Mouse (Mus musculus) layer of hippocampus, postnatal 10 days (tissue): ENCODE results near the gene Angpt4. TPM values are rescaled to one million over a fixed set of nuclear protein-coding genes. Genes with fewer than 3 reads are reported as not detected.
A peak's percentile ranks its signal among the peaks of the same experiment; 100 is the strongest.

Source experiments
- DNase-seq, 2 experiments: peaks; one replicate each; pipeline ENCODE4 v3.0.0; 2021; ENCODE audit warnings: low spot score in 2 of 2
- total RNA-seq, 2 experiments: library from RNA; stranded (reverse); gene quantifications; 2 replicates each; pipeline ENCODE4 v1.2.3; 2021

Gene Angpt4
- total RNA-seq, 2 experiments from 2014 or later = not detected

DNA sequence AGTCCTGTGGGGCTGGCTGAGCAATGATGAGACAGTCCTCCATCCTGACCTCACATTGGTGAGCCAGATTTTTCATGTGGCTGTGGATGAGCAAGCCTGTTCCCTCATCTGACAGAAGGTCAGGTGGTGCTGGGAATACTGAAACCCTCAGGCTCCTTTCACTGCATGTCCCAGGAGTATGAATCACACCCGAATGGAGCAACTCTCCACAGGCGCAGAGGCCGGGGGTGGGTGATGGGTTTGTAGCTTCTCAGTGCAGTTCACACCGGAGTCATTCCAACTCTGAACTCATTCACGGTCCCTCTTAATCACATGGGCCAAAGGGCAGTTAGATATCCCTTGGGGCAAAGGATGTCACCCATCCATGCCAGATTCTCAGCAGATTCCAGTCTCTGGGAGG lies 3.1 kb downstream of the Angpt4 start:
- DNase-seq = no peak

DNA sequence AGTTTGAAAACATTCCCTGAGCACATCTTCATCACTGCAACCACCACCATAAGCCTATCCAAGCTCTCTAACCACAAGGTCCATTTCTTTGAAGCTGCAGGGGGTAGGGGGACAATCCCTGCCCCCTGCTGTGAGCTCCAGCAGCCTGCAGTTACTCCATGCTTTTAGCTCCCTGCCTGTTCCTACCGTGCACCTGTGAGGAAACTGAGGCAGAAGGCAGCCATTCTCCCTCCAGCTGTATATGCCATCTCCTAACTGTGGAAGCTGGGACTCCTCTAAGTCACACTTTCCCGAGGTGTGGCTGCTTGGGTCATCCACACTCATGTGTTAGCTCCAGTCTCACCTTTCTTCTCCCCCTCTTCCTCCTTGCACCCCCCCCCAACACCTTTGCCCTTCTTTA lies 4.1 kb downstream of the Angpt4 start:
- no peak for DNase-seq

DNA sequence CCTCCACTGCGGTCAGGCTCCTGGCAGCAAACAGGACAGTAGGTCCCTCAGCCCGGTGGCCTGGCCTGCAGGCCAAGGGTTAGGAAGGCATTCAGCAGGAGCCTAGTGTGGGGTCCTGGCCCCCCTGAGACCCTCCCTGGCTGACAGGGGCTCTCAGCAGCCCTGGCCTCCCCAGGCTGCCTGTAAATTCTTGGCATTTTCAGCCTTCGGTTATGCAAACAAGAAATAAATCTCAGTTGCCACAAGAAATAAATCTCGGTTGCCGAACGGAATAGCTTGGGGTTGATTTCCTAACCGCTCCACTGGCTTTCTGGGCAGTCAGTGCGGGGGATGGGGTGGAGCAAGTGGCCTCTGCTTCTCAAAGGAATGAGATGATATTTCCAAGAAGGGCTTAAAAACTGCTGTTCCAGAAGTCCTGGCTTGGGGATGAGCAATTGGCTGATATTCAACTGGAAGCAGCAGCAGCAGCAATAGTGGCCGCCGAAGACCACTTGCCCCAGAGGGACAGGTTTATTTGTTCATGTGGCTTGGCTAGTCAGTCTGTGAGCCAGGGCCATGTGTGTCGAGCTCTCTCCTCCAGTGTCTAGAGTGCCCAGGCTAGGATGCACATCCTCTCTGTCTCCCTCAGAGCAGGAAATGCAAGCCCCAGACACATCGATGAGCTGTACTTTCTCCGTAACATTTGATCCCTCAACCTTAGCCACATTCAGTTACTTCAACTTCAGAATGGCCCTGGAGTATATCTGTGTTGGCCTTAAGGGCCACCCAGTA lies 5.2 kb downstream of the Angpt4 start:
- no peak for DNase-seq

DNA sequence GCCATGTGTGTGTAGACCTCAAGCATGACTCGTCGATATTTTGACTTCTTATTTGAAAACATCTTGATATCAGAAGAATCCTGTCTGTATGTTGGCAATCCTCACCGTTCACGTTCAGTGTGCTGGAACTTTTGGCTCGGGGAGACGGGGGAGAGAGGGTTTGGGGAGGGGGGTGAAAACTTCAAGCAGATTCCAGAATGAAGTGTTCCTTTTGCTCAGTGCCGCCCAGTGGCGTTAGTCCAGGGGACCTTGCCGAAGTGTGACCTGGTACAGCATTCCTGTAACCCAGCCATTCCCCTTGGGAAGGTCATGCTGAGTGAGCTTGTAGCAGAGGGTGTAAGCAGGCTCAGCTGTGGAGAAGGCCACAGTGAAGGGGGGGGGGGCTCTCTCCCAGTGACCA lies 8.1 kb downstream of the Angpt4 start:
- DNase-seq = no peak

DNA sequence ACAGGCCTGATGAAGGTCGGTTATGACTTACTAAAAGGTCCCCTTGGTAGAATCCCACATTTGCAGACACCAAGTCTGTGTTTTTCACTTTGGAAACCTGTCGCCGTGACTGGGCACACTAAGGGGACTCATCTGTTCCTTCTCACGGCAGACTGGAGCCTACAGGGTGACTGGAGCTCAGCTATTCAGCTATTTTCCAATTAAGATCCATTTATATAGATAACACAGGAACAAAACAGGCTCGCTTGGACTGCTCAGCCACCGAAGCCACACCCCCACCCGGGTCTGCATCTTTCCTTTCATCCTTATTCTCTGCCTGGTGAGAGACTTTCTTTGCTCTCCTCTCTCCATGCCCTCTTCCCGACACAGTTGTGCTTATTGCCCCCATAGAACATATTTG lies 10.1 kb downstream of the Angpt4 start:
- DNase-seq = no peak

DNA sequence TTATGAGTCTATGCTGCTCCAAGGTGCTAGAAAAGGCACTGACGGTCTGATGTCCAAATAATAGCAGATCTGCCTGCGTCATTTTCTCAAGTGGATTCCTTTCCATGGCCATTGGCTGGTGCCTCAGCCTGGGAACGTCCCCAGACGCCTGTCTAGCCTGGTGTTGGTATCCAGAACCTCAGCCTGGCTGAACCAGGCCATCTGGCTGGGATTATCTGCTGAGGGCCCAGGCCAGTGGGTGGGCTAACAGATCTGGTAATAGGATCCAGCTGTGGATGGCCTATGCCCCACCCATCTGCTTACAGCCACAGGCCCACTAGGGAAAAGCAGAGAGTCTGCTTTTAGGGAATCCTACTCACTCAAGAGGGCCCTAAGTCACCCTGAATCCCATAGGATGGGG lies 10.6 kb downstream of the Angpt4 start:
- no peak for DNase-seq

DNA sequence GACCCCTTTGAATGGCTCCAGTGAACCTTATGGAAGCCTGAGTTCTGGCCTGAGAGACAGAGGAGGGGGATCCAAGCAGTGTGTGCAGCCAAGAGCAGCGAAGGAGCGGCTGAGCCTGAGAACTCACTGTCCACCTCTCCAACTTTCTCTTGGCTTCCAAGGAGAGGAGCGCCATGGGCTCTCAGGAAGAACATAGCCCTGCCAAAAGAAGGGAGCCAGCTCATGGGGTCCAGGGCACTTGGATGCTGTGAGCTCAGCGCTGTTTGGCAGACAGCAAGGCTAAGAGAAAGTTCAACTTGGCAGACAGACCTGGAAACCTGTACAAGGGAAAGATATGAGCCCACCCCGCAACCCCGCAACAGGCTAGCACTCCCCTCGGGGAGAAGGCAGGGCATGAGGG lies 13.3 kb downstream of the Angpt4 start:
- no peak for DNase-seq

DNA sequence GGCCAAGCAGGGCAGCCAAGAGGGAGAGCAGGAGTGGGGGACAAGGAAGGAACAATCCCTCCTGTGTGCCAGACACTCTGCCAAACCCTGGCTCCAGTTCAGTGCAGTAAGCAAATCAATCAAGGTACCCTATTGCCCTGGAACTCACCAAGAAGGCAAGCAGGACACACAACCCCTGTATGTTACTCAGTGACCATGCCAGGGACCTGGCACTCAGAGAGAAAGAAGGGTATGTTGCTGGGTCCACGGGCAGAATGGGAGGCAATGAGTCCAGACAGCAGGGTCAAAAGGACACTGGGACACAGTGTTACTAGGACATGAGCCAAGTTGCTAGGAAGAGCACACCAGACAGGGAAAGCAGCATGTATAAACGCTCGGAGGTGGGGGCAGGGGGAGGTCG lies 14.7 kb downstream of the Angpt4 start:
- DNase-seq = peak in 1 of 2 experiments; percentile 23

DNA sequence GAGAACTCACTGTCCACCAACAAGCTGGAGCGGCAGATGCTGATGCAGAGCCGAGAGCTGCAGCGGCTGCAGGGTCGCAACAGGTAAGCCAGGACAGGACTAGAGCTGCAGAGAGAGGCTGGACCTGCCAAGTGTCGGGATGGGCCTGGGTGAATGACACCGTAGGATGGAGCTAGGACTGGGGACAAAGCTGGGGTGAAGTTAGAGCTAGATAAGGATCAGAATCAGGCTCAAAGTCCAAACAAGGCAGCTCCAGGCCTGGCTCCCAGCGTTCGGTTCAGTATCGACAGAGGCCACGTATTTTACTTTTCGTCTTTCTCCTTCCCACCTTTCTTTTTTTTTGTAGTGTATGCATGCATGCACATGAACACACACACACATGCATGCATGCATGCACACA lies 16.1 kb downstream of the Angpt4 start:
- no peak for DNase-seq

DNA sequence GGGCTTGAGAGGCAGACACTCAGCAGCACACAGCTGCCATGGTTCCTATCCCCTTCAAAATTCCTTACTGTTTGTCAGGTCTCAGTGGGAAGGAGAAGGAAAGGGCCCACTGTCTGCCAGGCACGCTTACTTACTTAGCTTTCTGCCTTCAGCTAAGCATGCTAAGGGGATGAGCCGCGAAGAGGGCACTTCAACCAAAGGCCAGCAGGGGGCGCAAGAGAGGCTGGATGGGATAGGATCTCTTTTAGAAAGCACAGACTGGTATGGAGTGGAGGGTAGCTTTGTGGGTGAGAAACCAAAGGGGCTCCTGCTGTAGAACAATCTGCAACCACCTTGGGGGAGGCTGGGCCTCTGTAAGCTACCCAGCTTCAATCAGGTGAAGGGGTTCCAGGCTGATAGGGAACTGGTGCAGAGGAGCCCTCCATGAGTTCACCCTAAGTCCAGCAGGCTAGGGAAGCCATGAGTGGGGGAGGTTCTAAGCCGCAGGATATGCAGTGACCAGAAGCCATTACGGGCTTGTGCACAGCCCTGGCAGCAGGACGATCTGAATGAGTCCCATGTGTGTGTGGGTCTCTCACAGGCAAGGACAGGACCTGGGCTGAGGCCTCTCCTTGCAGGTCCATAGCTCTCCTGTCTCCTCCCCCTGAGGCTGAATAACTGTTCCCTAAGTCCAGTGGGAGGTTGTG lies 19.5 kb downstream of the Angpt4 start:
- peak; percentile 89 to 90 for DNase-seq

DNA sequence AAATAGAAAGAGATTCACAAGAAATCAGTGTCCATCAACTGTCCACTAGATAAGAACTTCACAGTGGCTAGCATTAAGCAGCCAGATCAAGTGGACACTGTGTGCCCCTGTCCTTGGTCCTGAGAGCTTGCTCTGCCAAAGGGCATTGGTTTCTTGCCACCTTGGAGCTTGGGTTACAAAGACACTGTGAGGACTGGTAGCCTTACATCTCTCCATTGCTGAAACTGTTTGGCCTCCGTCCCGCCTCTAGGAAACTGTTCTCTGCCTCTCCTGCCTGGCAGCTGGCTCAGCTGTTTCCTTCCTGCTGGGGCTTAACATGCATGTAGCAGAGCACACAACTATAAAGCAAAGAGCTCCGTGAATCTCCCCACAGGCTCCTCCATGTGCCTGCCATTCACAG lies 26.9 kb downstream of the Angpt4 start:
- DNase-seq = peak in 1 of 2 experiments; percentile 34

DNA sequence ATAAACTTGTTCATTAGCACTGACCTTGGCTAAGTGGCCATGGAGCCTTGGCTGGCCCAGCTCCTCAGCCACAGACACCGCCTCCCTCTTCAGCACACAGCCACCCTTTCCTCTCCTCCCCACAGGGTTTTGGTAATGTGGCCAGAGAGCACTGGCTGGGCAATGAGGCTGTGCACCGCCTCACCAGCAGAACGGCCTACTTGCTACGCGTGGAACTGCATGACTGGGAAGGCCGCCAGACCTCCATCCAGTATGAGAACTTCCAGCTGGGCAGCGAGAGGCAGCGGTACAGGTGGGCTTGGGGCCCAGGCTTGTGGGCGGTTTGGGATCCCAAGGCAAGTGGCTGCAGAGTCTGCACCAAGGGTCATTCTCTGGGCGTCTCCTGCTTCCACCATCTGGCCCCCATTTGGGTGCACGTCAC lies 27.8 kb downstream of the Angpt4 start:
- DNase-seq = peak in 1 of 2 experiments; percentile 38

DNA sequence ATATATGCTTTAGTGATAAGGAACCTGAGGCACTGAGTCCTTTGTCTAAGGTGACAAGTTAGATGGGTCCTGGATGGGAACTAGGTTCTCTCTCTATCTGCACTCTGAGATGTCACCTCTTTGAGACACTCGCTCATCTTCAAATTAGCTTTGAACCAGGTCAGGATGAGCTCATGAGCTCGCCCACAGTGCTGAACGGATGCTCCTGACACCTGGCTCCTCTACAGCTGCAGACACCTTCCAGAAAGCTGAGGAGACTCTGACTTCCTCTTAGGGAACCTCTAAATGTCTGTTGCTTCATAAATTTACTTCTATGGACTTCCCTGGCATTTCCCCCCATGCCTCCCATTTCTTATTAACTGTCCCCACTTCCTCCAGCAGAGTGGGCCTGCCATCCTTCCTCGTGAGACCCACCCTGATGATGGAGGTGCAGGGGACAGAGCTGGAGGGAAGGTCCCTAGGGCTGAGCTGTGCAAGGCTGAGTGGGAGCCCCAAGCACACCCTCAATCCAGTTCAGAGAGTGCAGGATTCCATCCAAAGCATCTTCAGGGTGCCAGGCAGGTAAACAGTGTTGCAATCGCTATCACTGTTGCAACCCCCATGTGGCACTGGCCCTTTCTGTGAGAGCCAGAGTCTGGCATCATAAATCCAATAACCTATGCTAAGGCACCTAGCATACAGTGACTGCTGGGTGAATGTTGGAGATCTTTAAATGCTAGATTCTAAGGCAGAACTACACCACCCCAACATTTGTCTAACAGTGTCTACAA lies 28.8 kb downstream of the Angpt4 start:
- DNase-seq = no peak

DNA sequence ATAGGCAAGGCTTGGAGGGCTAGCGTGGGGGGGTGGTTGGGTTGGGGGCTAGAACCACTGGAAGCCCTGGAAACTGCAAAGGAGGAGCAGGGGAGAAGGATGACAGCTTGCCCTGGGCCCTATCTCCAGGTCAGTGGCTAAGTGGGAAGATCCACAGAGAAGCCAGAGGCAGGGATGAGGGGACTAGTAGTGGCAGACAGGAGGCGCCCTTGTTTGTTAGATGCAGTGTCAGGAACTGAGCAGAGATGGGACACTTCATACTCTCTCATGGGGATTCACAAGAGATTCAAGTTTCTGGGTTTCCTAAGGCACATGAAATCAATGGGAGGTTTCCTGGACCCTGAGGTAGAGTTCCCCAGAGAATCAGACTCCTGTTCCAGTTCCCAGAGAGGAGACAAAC lies 30.3 kb downstream of the Angpt4 start:
- DNase-seq = peak in 1 of 2 experiments; percentile 52

DNA sequence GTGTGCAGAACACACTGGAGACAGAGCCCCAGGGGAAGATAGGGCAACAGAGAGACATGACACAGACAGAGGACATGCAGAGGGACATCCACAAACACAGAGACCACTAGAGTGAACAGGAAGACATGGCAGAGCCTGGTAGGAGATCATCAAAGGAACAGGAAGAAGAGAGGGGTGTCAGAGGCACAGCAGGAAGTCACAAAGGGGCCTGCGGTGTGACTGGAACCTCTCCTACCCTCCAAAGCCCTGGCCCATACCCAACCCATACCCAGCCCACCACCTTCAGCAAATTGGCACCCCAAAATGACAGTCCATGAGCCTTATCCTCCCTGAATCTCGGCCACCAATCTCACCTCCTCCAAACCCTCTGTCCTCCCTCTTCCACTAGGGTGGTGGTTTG lies 33.1 kb downstream of the Angpt4 start:
- no peak for DNase-seq

DNA sequence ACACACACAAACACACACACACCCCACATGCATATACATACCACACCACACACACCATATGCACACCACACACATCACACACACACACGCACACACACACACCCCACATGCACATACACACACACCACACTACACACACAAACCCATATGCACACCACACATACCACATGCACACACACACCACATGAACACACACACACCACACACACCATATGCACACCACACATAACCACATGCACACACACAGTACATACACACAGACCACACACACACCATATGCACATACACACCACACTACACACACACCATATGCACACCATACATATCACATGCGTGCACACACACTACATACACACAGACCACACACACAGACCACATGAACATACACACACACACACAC lies 36.6 kb downstream of the Angpt4 start:
- no peak for DNase-seq

DNA sequence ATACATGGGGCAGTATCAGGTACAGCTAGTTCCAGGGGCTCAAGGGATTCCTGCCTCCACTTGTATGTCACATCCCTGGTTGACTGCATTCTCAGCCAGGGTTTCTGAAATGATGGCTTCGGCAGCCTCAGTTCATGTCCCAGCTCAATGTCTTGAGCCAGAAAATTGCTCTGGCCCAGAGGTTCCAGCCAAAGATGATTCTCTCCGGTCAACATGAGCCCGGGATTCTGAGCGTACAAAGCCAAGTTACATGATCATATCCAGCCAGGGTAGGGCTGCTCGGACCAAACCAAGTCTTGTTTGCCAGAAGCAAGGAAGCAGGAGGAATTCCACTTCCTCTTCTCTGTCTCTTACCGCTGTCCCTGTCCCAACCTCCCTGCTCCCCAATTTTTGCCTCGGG lies 37.3 kb downstream of the Angpt4 start:
- no peak for DNase-seq

DNA sequence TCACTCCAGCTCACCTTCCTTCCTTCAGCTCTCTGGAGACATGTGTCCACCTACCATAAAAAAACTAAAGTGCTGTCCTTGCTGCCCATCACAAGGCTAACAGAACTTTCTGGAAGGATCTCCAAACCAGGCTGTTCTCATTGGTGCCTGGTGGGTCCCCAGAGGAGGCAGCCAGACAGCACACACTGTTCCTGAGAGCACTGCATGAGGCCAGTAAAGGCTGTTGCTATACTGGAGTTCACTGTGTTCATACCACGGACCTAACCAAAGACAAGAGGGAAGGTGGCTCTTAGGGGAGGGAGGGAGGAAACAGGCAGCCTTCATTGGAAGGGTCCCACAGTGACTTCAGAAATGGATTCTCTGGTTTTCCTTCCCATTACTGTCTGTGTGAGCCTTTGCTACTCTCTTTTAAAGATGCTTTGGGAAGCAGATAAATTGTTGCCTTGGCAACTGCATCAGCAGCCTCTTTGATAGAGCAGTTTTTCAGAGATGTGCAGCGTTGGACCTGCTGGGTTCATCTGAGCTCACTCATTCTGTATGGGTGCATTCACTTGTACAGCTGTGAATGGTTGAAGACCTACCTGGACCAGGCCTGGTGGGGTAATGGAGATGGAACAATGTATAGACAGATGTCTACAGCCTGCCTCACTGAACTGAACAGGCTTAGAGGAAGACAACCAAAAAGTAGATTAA lies 38.2 kb downstream of the Angpt4 start:
- DNase-seq = peak in 1 of 2 experiments; percentile 26

DNA sequence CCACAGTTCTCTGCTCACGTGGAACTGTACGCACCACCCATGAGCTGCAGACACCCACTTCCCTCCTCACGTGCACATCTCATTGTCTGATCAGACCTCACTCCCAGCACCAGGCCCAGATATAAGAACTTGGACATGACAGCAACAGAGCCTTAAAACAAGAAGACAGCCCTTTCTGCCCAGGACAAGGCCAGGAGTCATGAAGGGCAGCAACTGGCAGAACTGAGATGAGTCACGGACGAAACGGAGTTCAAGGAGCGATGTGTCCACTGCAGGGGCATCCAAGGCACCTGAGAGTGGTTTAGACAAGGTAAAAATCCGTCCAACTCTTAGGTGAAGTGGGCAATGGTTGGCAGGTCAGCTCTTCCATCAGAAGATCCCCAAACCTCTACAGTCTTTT lies 42.7 kb downstream of the Angpt4 start:
- no peak for DNase-seq

DNA sequence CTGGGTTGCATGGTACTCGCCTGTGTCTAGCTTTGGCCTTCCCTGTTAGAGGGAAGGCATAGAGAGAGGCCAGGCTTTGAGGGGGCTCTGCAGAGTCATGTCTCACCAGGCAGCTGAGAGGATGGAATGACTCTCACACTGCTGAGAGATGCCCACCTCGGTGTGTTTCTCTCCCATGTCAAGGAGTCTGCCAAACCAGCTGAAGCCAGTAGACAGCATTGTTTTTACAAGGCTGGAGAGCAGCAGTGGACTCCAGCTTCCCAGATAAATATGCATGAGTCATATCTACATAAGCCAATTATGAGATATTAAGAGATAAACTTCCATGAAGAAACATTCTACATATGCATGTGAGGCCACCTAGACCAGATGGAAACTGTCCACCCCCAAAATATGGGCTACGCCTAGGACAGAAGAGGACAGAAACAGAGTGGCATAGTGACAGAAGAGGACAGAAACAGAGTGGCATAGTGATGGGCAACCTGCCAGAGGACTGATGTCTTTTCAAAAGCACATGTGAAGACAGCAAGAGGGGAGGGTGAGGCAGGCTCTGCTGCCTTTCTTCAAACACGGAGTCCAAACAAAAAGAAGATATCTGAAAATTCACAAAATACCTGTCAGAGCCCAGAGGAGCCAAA lies 45.6 kb downstream of the Angpt4 start:
- peak in 1 of 2 experiments; percentile 24 for DNase-seq

DNA sequence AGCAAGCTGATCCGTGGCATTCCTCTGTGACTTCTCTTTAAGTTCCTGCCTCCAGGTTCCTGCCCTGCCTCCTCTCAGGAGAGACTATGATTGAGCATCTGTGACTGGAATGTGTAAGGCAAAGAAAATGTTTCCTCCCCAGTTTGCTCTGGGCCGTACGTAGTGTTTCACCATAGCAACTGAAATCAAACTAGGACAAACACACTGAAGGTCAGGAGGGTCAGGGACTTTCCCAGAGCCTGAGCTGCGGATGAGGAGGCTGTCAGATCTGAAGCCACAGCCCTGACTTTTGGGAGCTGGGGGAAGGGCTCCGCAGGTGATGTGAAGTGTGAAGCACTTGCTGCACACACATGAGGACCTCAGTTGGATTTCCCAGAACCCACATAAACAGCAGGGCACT lies 48.3 kb downstream of the Angpt4 start:
- DNase-seq = no peak
